Mouse (Mus musculus) megakaryocyte, embryonic 14.5 days (primary cell): Measurements from ENCODE around the gene Mrps21.
"Not testable (repeated sequence)": the region's sequence is repeated elsewhere in the genome, so short reads cannot be mapped to it uniquely, and the experiment has no call there.

Source experiments
- FLI1 ChIP-seq: IDR thresholded peaks from 2 replicates; pipeline ENCODE4 v1.6.1; 2012; ENCODE audit warnings: low read length, inconsistent platforms, mixed read lengths
- GATA1 ChIP-seq: IDR thresholded peaks from 3 replicates; pipeline ENCODE4 v1.6.1; 2012; ENCODE audit warnings: mixed read lengths, low read length, inconsistent platforms, borderline replicate concordance

- TF ChIP-seq FLI1, GATA1: not testable (repeated sequence)
Observed at GRCm38 (mm10) chr3:95858278-95858677, 13.0 kb downstream of the Mrps21 start.
